Mouse (Mus musculus) testis, postnatal 14 days (tissue): Measurements from ENCODE around the gene Sycp3.
A peak's percentile ranks its signal among the peaks of the same experiment; 100 is the strongest.
"Not testable (repeated sequence)": the region's sequence is repeated elsewhere in the genome, so short reads cannot be mapped to it uniquely, and the experiment has no call there.

Experiments used
- DNase-seq: peaks from one replicate; pipeline ENCODE4 v3.0.0; 2021; ENCODE audit warnings: low spot score

Sycp3 gene

GRCm38 (mm10) chr10:88459502-88459992, at the start of gene Sycp3:
Gene Sycp3 (plus strand): TSS chr10:88459569.
- DNase-seq = peak; percentile 97

GRCm38 (mm10) chr10:88409751-88410150, 49.6 kb upstream of the Sycp3 start:
- no peak for DNase-seq

DNA sequence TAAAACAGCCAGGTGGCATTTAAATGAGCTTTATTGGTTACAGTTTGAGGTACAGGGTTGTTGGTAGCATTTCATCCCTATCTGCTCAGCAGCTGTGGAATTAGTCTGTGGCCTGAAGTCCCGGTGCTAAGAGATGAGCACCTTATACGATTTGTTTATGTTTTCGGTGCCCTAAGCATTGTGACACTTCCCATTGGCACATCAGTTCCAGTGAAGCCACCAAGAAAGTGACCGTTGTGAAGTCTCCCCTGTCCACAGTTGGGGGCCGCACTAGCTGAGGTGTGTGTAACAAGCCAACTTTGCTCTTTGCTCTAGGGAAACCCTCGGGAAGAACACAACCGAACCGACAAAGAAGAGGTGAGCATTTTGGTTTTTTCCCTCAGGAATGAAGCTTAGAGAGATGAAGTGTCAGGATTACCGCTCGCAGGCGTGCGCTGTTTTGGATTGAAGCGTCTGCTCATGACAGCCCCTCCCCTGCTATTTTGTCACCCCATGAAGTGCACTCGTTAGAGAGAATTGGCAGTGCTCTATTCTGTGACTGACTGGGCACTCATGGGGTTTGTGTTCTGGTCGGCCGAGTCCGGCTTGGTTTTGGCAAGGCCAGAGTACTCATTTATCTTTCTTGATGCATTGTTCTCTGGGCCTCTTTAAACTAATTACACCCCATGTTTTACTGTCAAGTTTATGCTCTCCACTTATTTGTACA, 46.9 kb upstream of the Sycp3 start:
- no peak for DNase-seq

DNA sequence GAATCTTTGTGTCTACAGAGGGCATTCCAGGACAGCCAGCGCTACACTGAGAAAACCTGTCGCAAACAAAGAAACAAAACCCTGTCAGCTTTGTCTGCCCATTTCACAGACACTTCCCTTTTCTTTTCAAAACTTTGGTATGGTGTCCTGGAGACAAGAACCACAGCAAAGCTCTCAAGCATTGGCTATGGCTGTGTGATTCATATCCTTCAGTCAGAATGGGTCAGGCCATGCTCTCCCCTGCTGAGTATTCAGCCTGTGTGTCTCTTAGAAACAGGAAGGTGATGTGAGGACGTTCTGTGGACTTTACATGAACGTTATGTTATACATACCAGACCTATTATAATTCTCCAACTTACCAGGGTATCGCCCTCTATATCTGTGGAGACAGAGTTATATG, 41.7 kb upstream of the Sycp3 start:
- no peak for DNase-seq

DNA sequence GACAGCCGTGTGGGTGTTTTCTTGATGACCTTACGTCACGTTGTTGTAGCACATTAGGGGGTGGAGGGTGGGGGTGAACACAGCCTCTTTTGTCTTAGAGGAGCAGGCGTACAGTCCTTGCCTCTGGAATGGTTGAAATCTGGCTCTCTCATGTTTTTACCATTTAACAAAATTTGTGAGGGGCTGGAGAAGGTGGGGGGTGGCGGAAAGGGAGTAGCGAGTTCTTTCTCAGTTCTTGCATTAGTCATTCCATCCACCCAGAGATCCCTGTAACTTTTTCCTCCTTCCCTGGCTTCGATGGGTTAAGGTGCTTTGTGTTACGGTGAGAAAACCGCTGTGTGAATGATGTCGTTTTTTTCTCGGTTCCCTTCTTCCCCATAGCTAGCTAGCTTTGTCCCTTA, 39.2 kb upstream of the Sycp3 start:
- DNase-seq = no peak

DNA sequence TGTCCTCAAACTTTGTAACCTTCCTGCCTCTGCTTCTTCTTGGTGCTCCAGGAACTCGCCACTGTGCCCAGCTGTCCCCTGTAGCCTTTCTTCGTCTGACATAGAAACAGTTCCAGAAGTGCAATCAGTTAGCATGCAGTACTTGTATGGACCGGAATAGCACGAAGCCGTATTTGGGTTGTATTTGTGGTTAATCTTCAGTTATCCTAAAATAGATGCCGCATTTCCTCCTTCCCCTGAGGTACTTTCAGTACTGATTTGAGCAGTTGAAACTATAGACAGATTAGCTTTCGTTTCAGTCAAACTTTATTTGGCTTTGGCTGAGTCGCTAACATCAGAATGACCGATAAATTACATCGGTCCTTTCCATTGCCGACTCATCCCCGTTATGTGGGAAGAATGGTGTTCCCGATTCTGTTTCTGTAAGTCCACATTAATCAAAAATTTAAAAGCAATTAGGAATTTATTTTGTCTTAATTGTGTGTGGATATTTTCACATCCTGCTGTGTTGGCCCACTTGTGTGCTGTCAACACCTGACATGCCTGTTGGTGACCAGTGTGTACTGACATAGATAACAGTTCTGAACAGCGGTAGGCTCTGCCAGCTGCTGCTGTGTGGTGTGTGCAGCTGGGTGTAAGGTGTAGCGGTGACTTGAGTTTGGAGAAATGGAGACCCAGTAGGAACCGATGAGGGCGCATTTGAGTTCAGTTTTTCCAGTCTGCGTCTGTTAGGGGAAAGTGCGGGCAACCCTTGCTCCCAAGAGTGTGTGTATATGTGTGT, 38.5 kb upstream of the Sycp3 start:
- no peak for DNase-seq

DNA sequence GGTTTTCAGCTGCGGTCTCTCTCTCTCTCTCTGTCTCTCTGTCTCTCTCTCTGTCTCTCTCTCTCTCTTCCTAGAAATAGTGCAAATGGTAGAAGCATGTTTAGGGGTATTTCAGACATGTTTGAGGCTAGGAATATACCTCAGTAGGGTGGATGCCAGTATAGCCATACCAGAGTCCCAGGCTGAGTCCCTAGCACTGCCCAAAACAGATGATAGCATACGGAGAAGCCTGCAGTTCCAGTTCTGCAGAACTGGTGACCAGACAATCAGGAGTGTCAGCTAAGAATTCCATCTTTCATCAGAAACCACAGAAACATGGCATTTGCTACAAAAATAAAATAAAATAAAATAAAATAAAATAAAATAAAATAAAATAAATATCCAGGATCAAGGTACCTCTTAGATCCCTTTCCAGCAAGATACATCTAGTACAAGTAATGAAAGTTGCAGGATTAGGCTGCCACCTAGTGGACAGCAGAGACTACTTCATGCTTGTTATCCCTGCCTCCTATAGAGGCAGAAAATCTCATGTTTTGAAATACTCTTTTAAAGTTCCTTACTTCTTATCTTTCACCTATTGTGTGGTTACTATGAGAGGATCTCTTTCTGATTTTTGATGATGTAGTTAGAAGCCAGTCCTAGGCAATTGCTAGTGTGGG, 33.1 kb upstream of the Sycp3 start:
- peak; percentile 32 for DNase-seq

- no peak for DNase-seq
These were observed 32.5 kb upstream of the Sycp3 start for GRCm38 (mm10) chr10:88426896-88427295.

- DNase-seq = no peak
These were observed 31.4 kb upstream of the Sycp3 start for GRCm38 (mm10) chr10:88427998-88428397.

DNA sequence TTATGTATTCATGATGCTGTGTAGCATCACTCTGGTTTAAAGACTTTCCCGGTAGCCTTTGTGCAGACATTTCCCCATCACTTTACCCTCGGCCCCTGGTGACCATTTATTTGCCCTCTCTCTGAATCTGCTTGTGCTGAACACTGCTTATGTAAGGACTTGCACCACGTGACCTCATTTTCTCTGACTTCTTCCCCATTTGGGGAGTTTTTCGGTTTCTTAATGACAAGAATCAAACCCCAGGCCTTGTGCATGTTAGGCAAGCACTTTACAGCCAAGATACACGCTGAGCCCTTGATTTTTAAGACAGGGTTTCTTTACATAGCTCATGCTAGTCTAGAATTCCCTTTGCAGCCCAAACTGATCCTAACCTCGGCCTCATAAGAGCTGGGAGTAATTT, 18.1 kb upstream of the Sycp3 start:
- DNase-seq = no peak

- no peak for DNase-seq
These were observed 8.1 kb upstream of the Sycp3 start for GRCm38 (mm10) chr10:88451221-88451620.

DNA sequence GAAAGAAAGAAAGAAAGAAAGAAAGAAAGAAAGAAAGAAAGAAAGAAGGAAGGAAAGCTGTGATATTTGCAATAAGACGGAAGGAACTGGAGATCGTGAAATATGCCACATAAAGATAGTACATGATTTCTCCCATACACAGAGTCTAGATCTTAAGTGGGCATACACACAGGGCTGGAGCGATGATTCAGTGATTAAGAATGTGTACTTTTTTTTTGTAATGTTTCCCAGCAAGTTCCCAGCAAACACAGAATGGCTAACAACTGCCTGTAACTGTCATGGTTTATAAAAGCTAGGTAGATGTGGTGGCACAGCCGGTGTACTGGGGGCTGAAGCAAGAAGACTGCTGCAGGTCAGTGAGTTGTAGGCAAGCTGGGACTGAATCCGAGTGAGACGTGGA, 7.4 kb upstream of the Sycp3 start:
- no peak for DNase-seq

GRCm38 (mm10) chr10:88457816-88458215, 1.6 kb upstream of the Sycp3 start:
- DNase-seq = no peak

- DNase-seq = peak; percentile 77
These were observed 902 bp downstream of the Sycp3 start for GRCm38 (mm10) chr10:88460122-88460820.

- not testable (repeated sequence) for DNase-seq
These were observed 23.5 kb downstream of the Sycp3 start for GRCm38 (mm10) chr10:88482866-88483265.

- no peak for DNase-seq
These were observed 29.3 kb downstream of the Sycp3 start for GRCm38 (mm10) chr10:88488629-88489028.

DNA sequence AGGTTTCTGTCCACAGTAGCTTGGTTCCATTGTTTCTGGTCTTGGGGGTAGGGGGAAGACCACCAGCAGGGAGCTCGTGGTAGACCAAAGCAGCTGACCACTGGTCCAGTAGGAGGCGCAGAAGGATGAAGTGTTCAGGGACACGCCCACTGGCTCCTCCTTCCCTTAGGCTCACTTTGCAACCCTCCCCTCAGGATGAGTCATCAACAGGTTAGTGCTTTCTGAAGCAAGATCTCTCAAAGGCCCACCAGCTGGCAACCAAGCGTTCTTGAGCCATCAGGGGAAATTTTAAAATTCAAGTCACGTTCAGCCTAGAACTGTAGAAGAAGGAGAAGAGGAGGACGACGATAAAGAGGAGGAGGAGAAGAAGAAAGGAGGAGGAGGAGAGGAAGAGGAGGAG, 32.3 kb downstream of the Sycp3 start:
- DNase-seq = no peak

DNA sequence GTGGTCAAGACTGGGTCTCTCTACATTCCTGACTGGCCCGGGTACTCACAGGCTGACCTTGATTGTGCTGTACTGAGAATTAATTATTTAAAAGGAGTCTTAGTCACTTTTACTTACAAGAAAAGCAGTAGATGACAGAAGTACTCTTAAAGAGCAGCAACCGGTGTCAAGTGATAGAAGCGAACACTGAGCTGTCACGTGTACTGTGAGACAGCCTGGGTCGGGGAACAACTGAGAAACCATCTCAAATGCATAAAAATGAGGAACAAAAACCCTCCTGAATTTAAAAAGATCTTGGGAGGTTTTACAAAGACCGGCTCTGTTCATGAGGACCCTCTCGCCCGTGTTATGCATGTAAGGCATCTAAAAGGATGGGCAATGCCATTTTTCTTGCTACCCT, 33.3 kb downstream of the Sycp3 start:
- DNase-seq = no peak

DNA sequence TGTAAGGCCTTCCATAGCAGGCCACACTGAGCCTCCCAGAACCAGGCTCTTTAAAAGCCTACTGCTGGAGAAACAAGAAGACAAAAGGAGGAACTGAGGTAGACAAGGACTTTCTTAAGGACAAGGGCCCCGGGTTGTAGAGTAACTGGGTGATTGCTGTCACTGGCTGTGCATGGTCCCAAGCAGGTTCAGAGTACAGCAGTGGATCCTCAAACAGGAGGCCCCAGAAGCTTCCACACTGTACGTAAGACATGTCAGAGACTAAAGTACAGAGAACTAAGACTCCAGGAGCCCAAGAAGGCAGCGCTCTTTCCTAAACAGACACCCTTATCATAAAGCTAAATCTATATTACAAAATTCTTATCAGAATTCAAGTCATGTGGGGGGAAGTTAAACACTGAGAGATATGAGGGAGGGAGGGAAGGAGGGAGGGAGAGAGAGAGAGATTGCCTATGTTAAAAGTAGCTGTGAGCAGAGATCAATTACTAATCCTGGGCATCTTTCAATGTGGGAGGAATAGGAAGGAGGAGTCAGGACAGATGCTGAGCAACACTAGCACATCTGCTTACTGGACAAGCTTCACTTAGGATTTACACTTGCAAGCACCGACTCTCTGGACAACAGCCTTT, 35.7 kb downstream of the Sycp3 start:
- DNase-seq = no peak

GRCm38 (mm10) chr10:88496864-88497564, 37.6 kb downstream of the Sycp3 start:
- DNase-seq = no peak

DNA sequence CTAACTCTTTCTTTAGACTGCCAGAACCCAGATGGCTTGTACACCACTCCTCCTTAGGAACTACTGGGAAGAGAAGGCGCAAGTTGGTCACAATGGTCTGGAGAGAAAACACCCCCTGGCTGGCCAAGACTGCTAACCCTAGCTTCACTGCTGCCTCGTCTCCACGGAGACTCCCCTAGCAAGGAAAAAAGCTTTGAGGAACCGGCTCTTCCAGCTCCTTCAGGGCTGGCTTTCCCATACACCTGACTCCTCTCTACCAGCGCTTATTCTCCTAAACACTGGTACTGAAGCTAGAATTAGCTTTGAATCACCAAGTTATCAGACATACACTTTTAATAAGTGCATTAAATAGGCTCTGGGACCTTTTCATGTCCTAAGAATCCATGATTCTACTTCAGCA, 40.6 kb downstream of the Sycp3 start:
- no peak for DNase-seq
